Mouse (Mus musculus) heart, adult 11 months (tissue): ENCODE measurements around the gene Exoc1.
A peak's percentile ranks its signal among the peaks of the same experiment; 100 is the strongest.

Experiments used
- DNase-seq: peaks from one replicate; pipeline ENCODE4 v3.0.0; 2022

Exoc1 gene

GRCm38 (mm10) chr5:76612867-76613499 is 83.9 kb downstream of the Exoc1 start:
- DNase-seq = peak; percentile 23

- peak; percentile 33 for DNase-seq
These were observed 86.2 kb downstream of the Exoc1 start for GRCm38 (mm10) chr5:76615276-76615675.

- DNase-seq = peak; percentile 77
These were observed 87.2 kb downstream of the Exoc1 start for GRCm38 (mm10) chr5:76616196-76616747.

GRCm38 (mm10) chr5:76618750-76619149 is 89.6 kb downstream of the Exoc1 start:
- no peak for DNase-seq
